Mouse (Mus musculus): ENCODE data around the gene Tmem235.

Tmem235 gene

GRCm38 (mm10) chr11:117890519-117891282 lies 30.1 kb downstream of the Tmem235 start:
- no peak for DNase-seq (ENCODE audit: low spot score in 2 of 2)

- DNase-seq (ENCODE audit: low spot score in 2 of 2): peak; percentile 54 to 55
Measured at GRCm38 (mm10) chr11:117891581-117892175, 31.1 kb downstream of the Tmem235 start.

- DNase-seq (ENCODE audit: low spot score in 2 of 2): peak; percentile 74 to 79
Measured at GRCm38 (mm10) chr11:117892199-117892598, 31.6 kb downstream of the Tmem235 start.

GRCm38 (mm10) chr11:117894676-117895075 lies 34.1 kb downstream of the Tmem235 start:
- no peak for DNase-seq (ENCODE audit: low spot score in 2 of 2)

GRCm38 (mm10) chr11:117896533-117896932 lies 36.0 kb downstream of the Tmem235 start:
- no peak for DNase-seq (ENCODE audit: low spot score in 2 of 2)

GRCm38 (mm10) chr11:117902282-117902681 lies 41.7 kb downstream of the Tmem235 start:
- peak; percentile 84 to 86 for DNase-seq (ENCODE audit: low spot score in 2 of 2)

GRCm38 (mm10) chr11:117904442-117904841 lies 43.9 kb downstream of the Tmem235 start:
- DNase-seq (ENCODE audit: low spot score in 2 of 2): no peak

GRCm38 (mm10) chr11:117909337-117909736 lies 48.8 kb downstream of the Tmem235 start:
- DNase-seq (ENCODE audit: low spot score in 2 of 2): no peak

GRCm38 (mm10) chr11:117912684-117913352 lies 52.3 kb downstream of the Tmem235 start:
- peak; percentile 68 to 87 for DNase-seq (ENCODE audit: low spot score in 2 of 2)

- no peak for DNase-seq (ENCODE audit: low spot score in 2 of 2)
Measured at GRCm38 (mm10) chr11:117914531-117914930, 54.0 kb downstream of the Tmem235 start.
